Mouse (Mus musculus) urinary bladder, postnatal 36 days (tissue): ENCODE results near the gene Gli2.

Experiments
- DNase-seq, 2 experiments: peaks; one replicate each; pipeline ENCODE4 v3.0.0; 2022; ENCODE audit warnings: low spot score in 2 of 2, mixed read lengths in 1 of 2

Gene Gli2

GRCm38 (mm10) chr1:118799322-118800116 is 253.9 kb downstream of the Gli2 start:
- no peak for DNase-seq

- DNase-seq, result no peak
These were observed 257.8 kb downstream of the Gli2 start for GRCm38 (mm10) chr1:118795415-118796167.

DNA sequence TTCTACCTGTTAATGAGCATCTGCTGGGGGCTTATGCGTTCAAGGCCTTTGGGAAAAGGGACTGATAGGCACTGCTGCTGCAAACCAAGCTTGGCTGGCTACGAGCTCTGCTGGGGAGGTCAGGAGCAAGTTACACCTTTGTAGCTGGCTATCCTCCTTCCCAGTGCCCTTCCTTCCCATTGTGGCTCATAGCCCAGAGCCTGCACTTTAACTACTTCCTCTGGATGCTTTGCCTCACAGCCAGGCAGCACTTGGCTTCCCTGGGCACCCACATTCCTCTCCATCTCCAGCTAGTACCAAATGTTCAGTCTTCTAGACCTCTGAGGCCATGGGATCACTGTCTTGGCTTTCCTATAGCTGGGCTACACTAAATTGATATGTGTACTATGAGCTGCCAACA is 263.5 kb downstream of the Gli2 start:
- DNase-seq, result no peak

GRCm38 (mm10) chr1:118789468-118789867 is 264.0 kb downstream of the Gli2 start:
- no peak for DNase-seq

DNA sequence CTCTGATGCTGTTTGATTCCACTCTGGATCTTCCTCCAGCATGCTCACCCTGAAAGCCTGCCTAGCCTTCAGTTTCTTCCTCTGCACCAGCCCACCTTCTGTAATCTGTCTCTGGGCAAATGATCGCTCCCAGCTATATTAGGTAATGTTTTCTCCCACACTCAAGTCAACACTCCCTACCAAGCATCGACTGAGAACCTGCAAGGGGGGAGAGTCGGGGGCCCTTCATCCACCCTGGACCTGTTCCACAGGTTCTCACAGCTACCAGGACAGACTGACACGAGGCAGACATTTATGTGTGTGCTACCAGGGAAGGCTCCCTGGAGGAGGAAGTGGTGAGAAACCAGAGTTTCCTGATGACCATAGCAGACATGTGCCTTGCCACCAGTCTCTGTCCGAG is 264.6 kb downstream of the Gli2 start:
- peak; percentile 17 to 27 for DNase-seq

DNA sequence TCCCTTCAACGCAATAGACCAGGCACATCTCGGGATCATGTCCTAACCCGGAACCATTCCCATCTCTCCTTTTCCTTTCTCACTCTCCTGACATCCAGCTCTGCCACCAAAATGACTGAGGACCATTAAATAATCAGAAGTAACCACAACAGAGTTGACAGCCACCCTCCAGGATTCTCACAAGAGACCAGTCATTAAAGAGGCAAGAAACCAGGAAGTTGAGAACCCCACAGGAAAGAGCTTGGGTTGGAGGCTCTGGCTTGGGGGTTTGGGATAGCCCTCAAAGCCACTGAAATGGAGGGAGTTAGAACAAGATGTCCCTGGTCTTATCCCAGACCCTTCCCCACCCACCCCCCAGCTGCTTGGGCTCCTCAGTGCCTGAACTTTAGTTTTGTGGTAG is 265.9 kb downstream of the Gli2 start:
- no peak for DNase-seq
